Mouse (Mus musculus) MEL (cell line): ENCODE data around the gene Hist1h1e.

ENCODE experiments used
- CHD1 ChIP-seq: IDR thresholded peaks from 2 replicates; pipeline ENCODE4 v1.6.1; 2012; ENCODE audit warnings: low read depth, mild to moderate bottlenecking, inconsistent platforms, low read length, improper control_type of control experiment
- CTCF ChIP-seq, 3 experiments: IDR thresholded peaks in 2 of 3; conservative IDR thresholded peaks in 1 of 3; 2 replicates each; pipeline ENCODE4 v1.5.1; 2011 to 2012; ENCODE audit warnings: low read length in 3 of 3, low read depth in 2 of 3, mild to moderate bottlenecking in 2 of 3, improper control_type of control experiment in 1 of 3, inconsistent platforms in 1 of 3, mixed read lengths in 1 of 3, moderate library complexity in 1 of 3; ENCODE audit not compliant: control insufficient read depth in 1 of 3, insufficient read depth in 1 of 3, poor library complexity in 1 of 3, severe bottlenecking in 1 of 3
- MAFK ChIP-seq: IDR thresholded peaks from 2 replicates; pipeline ENCODE4 v1.6.1; 2011; ENCODE audit warnings: low read depth, mild to moderate bottlenecking, low read length, improper control_type of control experiment, borderline replicate concordance
- MEF2A ChIP-seq: IDR thresholded peaks from 2 replicates; pipeline ENCODE4 v1.6.1; 2014; ENCODE audit warnings: low read depth, mild to moderate bottlenecking, inconsistent platforms, low read length, improper control_type of control experiment; ENCODE audit not compliant: poor library complexity, insufficient replicate concordance, severe bottlenecking; ENCODE audit errors: extremely low read depth
- MXI1 ChIP-seq: IDR thresholded peaks from 2 replicates; pipeline ENCODE4 v1.6.1; 2011; ENCODE audit warnings: mild to moderate bottlenecking, low read depth, low read length, improper control_type of control experiment
- NELFE ChIP-seq: IDR thresholded peaks from 2 replicates; pipeline ENCODE4 v1.6.1; 2011; ENCODE audit warnings: low read depth, low read length, improper control_type of control experiment

GRCm38 (mm10) chr13:23584331-23584730 is 38.0 kb downstream of the Hist1h1e start:
- no peak for TF ChIP-seq MEF2A
- no peak for TF ChIP-seq CHD1
- TF ChIP-seq MXI1 = no peak
- TF ChIP-seq NELFE = no peak
- TF ChIP-seq MAFK = no peak
- TF ChIP-seq CTCF (IDR thresholded peaks at IDR 0.05 in 2 of 3, conservative IDR thresholded peaks at IDR 0.05 in 1 of 3; ENCODE audit: control insufficient read depth in 1 of 3, insufficient read depth in 1 of 3, low read depth in 2 of 3, low read length in 3 of 3, poor library complexity in 1 of 3, severe bottlenecking in 1 of 3) = no peak
